Mouse (Mus musculus) ES-E14 (cell line): ENCODE results near the gene Btbd1. TPM values are rescaled to one million over a fixed set of nuclear protein-coding genes. Genes with fewer than 3 reads are reported as not detected.

Source experiments
- DNase-seq: peaks from one replicate; pipeline ENCODE4 v3.0.0-alpha.2; 2013; ENCODE audit warnings: low read depth, low spot score
- H3K27ac ChIP-seq: 2 replicates; pipeline ENCODE4 v1.5.1; 2012; ENCODE audit warnings: low read depth, mild to moderate bottlenecking, low read length, moderate library complexity, mixed read lengths; ENCODE audit not compliant: poor library complexity, insufficient read depth, severe bottlenecking
- H3K36me3 ChIP-seq: 2 replicates; pipeline ENCODE4 v1.6.1; 2012; ENCODE audit warnings: mild to moderate bottlenecking, low read length, moderate library complexity, mixed read lengths; ENCODE audit not compliant: control insufficient read depth, poor library complexity, insufficient read depth, severe bottlenecking
- H3K4me1 ChIP-seq, 2 experiments: fragments of 150-350 bp in 1 of 2; sonication (generic) in 1 of 2; 2 replicates each; pipeline ENCODE4 v1.6.1; 2012; ENCODE audit warnings: low read length in 2 of 2, mild to moderate bottlenecking in 1 of 2, mixed read lengths in 1 of 2; ENCODE audit not compliant: control insufficient read depth in 2 of 2, insufficient read depth in 2 of 2, poor library complexity in 1 of 2
- H3K4me3 ChIP-seq, 2 experiments: fragments of 150-350 bp in 1 of 2; sonication (generic) in 1 of 2; 2 replicates each; pipeline ENCODE4 v1.5.1; 2012; ENCODE audit warnings: low read length in 2 of 2, low read depth in 1 of 2, mild to moderate bottlenecking in 1 of 2, mixed read lengths in 1 of 2; ENCODE audit not compliant: insufficient read depth in 1 of 2, poor library complexity in 1 of 2, severe bottlenecking in 1 of 2
- H3K9ac ChIP-seq: 2 replicates; pipeline ENCODE4 v1.6.1; 2012; ENCODE audit warnings: low read depth, mild to moderate bottlenecking, low read length, mixed read lengths; ENCODE audit not compliant: poor library complexity, insufficient read depth, severe bottlenecking
- H3K9me3 ChIP-seq: fragments of 150-350 bp; sonication (generic); 2 replicates; pipeline ENCODE4 v1.6.1; 2012; ENCODE audit warnings: low read depth, mild to moderate bottlenecking, low read length; ENCODE audit not compliant: control insufficient read depth, insufficient read depth
- CHD2 ChIP-seq: IDR thresholded peaks from 2 replicates; pipeline ENCODE4 v1.6.1; 2014; ENCODE audit warnings: mild to moderate bottlenecking, low read depth, low read length, inconsistent platforms
- HCFC1 ChIP-seq: IDR thresholded peaks from 2 replicates; pipeline ENCODE4 v1.6.1; 2012; ENCODE audit warnings: low read length, inconsistent platforms, borderline replicate concordance; ENCODE audit not compliant: insufficient read depth
- MAFK ChIP-seq: IDR thresholded peaks from 2 replicates; pipeline ENCODE4 v1.6.1; 2014; ENCODE audit warnings: mild to moderate bottlenecking, low read depth, low read length, inconsistent platforms; ENCODE audit not compliant: insufficient read depth
- ZC3H11A ChIP-seq: IDR thresholded peaks from 2 replicates; pipeline ENCODE4 v1.6.1; 2012; ENCODE audit warnings: low read depth, mild to moderate bottlenecking, inconsistent platforms, low read length, borderline replicate concordance
- ZNF384 ChIP-seq: IDR thresholded peaks from 2 replicates; pipeline ENCODE4 v1.6.1; 2012; ENCODE audit warnings: low read depth, low read length, inconsistent platforms
- in situ Hi-C, 2 experiments: fragments of 600-800 bp; cut with MboI; formaldehyde crosslinking; loops; one replicate each; pipeline ENCODE4 v1.15.1; 2025; ENCODE audit warnings: low sequenced_read_pairs in 2 of 2, inconsistent platforms in 1 of 2; ENCODE audit not compliant: unreplicated experiment in 2 of 2
- total RNA-seq: library from RNA; depleted of rRNA; stranded (reverse); fragments of 300-350 nt; gene quantifications from 2 replicates; pipeline ENCODE4 v1.2.3, GENCODE M21; 2012

Gene Btbd1
- total RNA-seq, 1 experiment: 28.2 TPM

GRCm38 (mm10) chr7:81860996-81861395, 31.8 kb upstream of the Btbd1 start:
- TF ChIP-seq CHD2 (no peak), ZNF384 (no peak), MAFK (no peak), ZC3H11A (no peak), HCFC1 (no peak)
- no peak overlapping the region for H3K4me3 ChIP-seq
- DNase-seq: no peak
- H3K36me3 ChIP-seq: no peaks in the 10 kb centered on the region
- H3K9me3 ChIP-seq: no peaks in the 10 kb centered on the region
- no peak overlapping the region for H3K27ac ChIP-seq
- in situ Hi-C loops: no loop called here
- peaks cover 7 to 10% of the 10 kb centered on the region in 2 experiments for H3K4me1 ChIP-seq
- no peak overlapping the region for H3K9ac ChIP-seq

- H3K9ac ChIP-seq: no peak overlapping the region
- H3K4me1 ChIP-seq: peaks cover 7 to 10% of the 10 kb centered on the region in 2 experiments
- H3K36me3 ChIP-seq: no peaks in the 10 kb centered on the region
- H3K9me3 ChIP-seq: no peaks in the 10 kb centered on the region
- in situ Hi-C loops: no loop called here
- TF ChIP-seq ZC3H11A: no peak
- no peak for TF ChIP-seq CHD2
- no peak for TF ChIP-seq HCFC1
- TF ChIP-seq ZNF384: no peak
- TF ChIP-seq MAFK: no peak
- H3K27ac ChIP-seq: no peak overlapping the region
- DNase-seq: no peak
- H3K4me3 ChIP-seq: peak overlapping the region in 1 of 2 experiments; percentile 60; a peak in 1 of 4 replicates
These were observed 30.8 kb upstream of the Btbd1 start for GRCm38 (mm10) chr7:81860071-81860470.

GRCm38 (mm10) chr7:81858968-81859721, 29.9 kb upstream of the Btbd1 start, which contains the start of gene Tm6sf1:
Gene Tm6sf1 (plus strand): TSS chr7:81859001.
- no peak within 1 kb of the TSS for H3K27ac ChIP-seq

GRCm38 (mm10) chr7:81858236-81858635, 29.0 kb upstream of the Btbd1 start:
- Histone ChIP-seq H3K36me3 (no peaks in the 10 kb centered on the region), H3K4me3 (peak overlapping the region; percentile 45 to 70; a peak in 3 of 4 replicates), H3K27ac (no peak overlapping the region), H3K9ac (no peak overlapping the region; the same call in 1 of the 2 replicates), H3K9me3 (no peaks in the 10 kb centered on the region), H3K4me1 (peaks cover 2 to 3% of the 10 kb centered on the region in 2 experiments; a peak in 2 of 4 replicates)
- no peak for TF ChIP-seq MAFK
- TF ChIP-seq ZC3H11A: no peak; the same call in 1 of the 2 replicates
- in situ Hi-C loops: no loop called here
- DNase-seq: no peak

More at GRCm38 (mm10) chr7:81858968-81859721, 29.9 kb upstream of the Btbd1 start, which contains the start of gene Tm6sf1:
- peak within 1 kb of the TSS; percentile 49 for H3K9ac ChIP-seq
- DNase-seq: no peak
- TF ChIP-seq ZC3H11A: no peak
- H3K4me3 ChIP-seq: peak within 1 kb of the TSS; percentile 60 to 70
- in situ Hi-C loops: no loop called here
- H3K9me3 ChIP-seq: no peaks in the 10 kb centered on the region
- H3K4me1 ChIP-seq: peaks cover 7 to 10% of the 10 kb centered on the region in 2 experiments
- H3K36me3 ChIP-seq: no peaks in the 10 kb centered on the region

- Histone ChIP-seq H3K4me1 (0 out of 4 replicates have a peak, but pooled peaks cover 0 to 3% of the 10 kb centered on the region in 2 experiments), H3K9me3 (no peaks in the 10 kb centered on the region), H3K4me3 (no peak overlapping the region), H3K36me3 (no peaks in the 10 kb centered on the region), H3K27ac (no peak overlapping the region), H3K9ac (no peak overlapping the region)
- in situ Hi-C loops: no loop called here
- TF ChIP-seq ZC3H11A: no peak
- TF ChIP-seq MAFK: no peak
- no peak for DNase-seq
These were observed 27.0 kb upstream of the Btbd1 start for GRCm38 (mm10) chr7:81856221-81856620.
